Mouse (Mus musculus): Measurements from ENCODE around the gene Glb1l. TPM values are rescaled to one million over a fixed set of nuclear protein-coding genes. Genes with fewer than 3 reads are reported as not detected.

The Glb1l gene
- total and polyA plus RNA-seq, 3 experiments, result 0.83 to 19.2 (median 11.0) TPM

GRCm38 (mm10) chr1:75225473-75225872 is 14.9 kb upstream of the Glb1l start:
- ATAC-seq (ENCODE audit: extremely low read depth, insufficient number of reproducible peaks, low FRiP score, poor library complexity, severe bottlenecking) (no peak), DNase-seq (ENCODE audit: low spot score) (no peak)
- no peaks in the 10 kb centered on the region for H3K9me3 ChIP-seq (replicated peaks)
- H3K36me3 ChIP-seq (replicated peaks), result no peaks in the 10 kb centered on the region
- H3K4me3 ChIP-seq (ENCODE audit: low read depth, low read length), result no peak overlapping the region
- TF ChIP-seq TAL1 (conservative IDR thresholded peaks at IDR 0.05; ENCODE audit: low read depth, low read length) (no peak), CTCF (IDR thresholded peaks at IDR 0.05; ENCODE audit: low read depth, low read length) (no peak), GATA2 (IDR thresholded peaks at IDR 0.05; ENCODE audit: borderline replicate concordance, low read depth, low read length) (no peak), POLR2AphosphoS5 (IDR thresholded peaks at IDR 0.05; ENCODE audit: insufficient replicate concordance, low read depth, low read length) (no peak), GATA1 (IDR thresholded peaks at IDR 0.05; ENCODE audit: borderline replicate concordance, low read length) (no peak)
- peaks cover 21% of the 10 kb centered on the region for H3K27me3 ChIP-seq (ENCODE audit: insufficient read depth, low read length)
- peaks cover 58% of the 10 kb centered on the region for H3K4me1 ChIP-seq (ENCODE audit: insufficient read depth, low read depth, low read length)

GRCm38 (mm10) chr1:75223532-75223931 is 12.9 kb upstream of the Glb1l start:
- H3K9me3 ChIP-seq (replicated peaks), result no peaks in the 10 kb centered on the region
- DNase-seq (ENCODE audit: low spot score) (no peak), ATAC-seq (ENCODE audit: extremely low read depth, insufficient number of reproducible peaks, low FRiP score, poor library complexity, severe bottlenecking) (no peak)
- H3K4me1 ChIP-seq (ENCODE audit: insufficient read depth, low read depth, low read length), result peaks cover 56% of the 10 kb centered on the region
- no peaks in the 10 kb centered on the region for H3K36me3 ChIP-seq (replicated peaks)
- TF ChIP-seq GATA1 (IDR thresholded peaks at IDR 0.05; ENCODE audit: borderline replicate concordance, low read length) (no peak), TAL1 (conservative IDR thresholded peaks at IDR 0.05; ENCODE audit: low read depth, low read length) (no peak), POLR2AphosphoS5 (IDR thresholded peaks at IDR 0.05; ENCODE audit: insufficient replicate concordance, low read depth, low read length) (no peak), GATA2 (IDR thresholded peaks at IDR 0.05; ENCODE audit: borderline replicate concordance, low read depth, low read length) (no peak), CTCF (IDR thresholded peaks at IDR 0.05; ENCODE audit: low read depth, low read length) (no peak)
- no peak overlapping the region for H3K4me3 ChIP-seq (ENCODE audit: low read depth, low read length)
- H3K27me3 ChIP-seq (ENCODE audit: insufficient read depth, low read length), result peaks cover 18% of the 10 kb centered on the region

- Histone ChIP-seq H3K36me3 (replicated peaks) (peaks cover 1% of the 10 kb centered on the region), H3K4me3 (ENCODE audit: low read depth, low read length) (no peak overlapping the region), H3K9me3 (replicated peaks) (no peaks in the 10 kb centered on the region), H3K4me1 (ENCODE audit: insufficient read depth, low read depth, low read length) (peaks cover 61% of the 10 kb centered on the region), H3K27me3 (ENCODE audit: insufficient read depth, low read length) (peaks cover 18% of the 10 kb centered on the region)
- ATAC-seq (ENCODE audit: extremely low read depth, insufficient number of reproducible peaks, low FRiP score, poor library complexity, severe bottlenecking) (no peak), DNase-seq (ENCODE audit: low spot score) (no peak)
- TF ChIP-seq GATA2 (IDR thresholded peaks at IDR 0.05; ENCODE audit: borderline replicate concordance, low read depth, low read length), result no peak
- no peak for TF ChIP-seq POLR2AphosphoS5 (IDR thresholded peaks at IDR 0.05; ENCODE audit: insufficient replicate concordance, low read depth, low read length)
- TF ChIP-seq TAL1 (conservative IDR thresholded peaks at IDR 0.05; ENCODE audit: low read depth, low read length), result no peak
- TF ChIP-seq GATA1 (IDR thresholded peaks at IDR 0.05; ENCODE audit: borderline replicate concordance, low read length), result no peak
- TF ChIP-seq CTCF (IDR thresholded peaks at IDR 0.05; ENCODE audit: low read depth, low read length), result no peak
These were observed 12.3 kb upstream of the Glb1l start for GRCm38 (mm10) chr1:75222926-75223325.

- H3K27me3 ChIP-seq (ENCODE audit: insufficient read depth, low read length), result peaks cover 9% of the 10 kb centered on the region; the same call in 1 of the 2 replicates
- no peak for DNase-seq (ENCODE audit: low spot score)
- H3K4me3 ChIP-seq (ENCODE audit: low read depth, low read length), result no peak overlapping the region
- TF ChIP-seq GATA1 (IDR thresholded peaks at IDR 0.05; ENCODE audit: borderline replicate concordance, low read length), result no peak
- no peak for TF ChIP-seq POLR2AphosphoS5 (IDR thresholded peaks at IDR 0.05; ENCODE audit: insufficient replicate concordance, low read depth, low read length)
- no peak for TF ChIP-seq GATA2 (IDR thresholded peaks at IDR 0.05; ENCODE audit: borderline replicate concordance, low read depth, low read length)
- no peak for TF ChIP-seq CTCF (IDR thresholded peaks at IDR 0.05; ENCODE audit: low read depth, low read length)
- TF ChIP-seq TAL1 (conservative IDR thresholded peaks at IDR 0.05; ENCODE audit: low read depth, low read length), result no peak
- H3K36me3 ChIP-seq (replicated peaks), result peaks cover 15% of the 10 kb centered on the region
- no peak for ATAC-seq (ENCODE audit: extremely low read depth, insufficient number of reproducible peaks, low FRiP score, poor library complexity, severe bottlenecking)
- H3K9me3 ChIP-seq (replicated peaks), result no peaks in the 10 kb centered on the region
- peaks cover 69% of the 10 kb centered on the region for H3K4me1 ChIP-seq (ENCODE audit: insufficient read depth, low read depth, low read length)
These were observed 10.9 kb upstream of the Glb1l start for GRCm38 (mm10) chr1:75221538-75221937.

- DNase-seq (ENCODE audit: low spot score) (no peak), ATAC-seq (ENCODE audit: extremely low read depth, insufficient number of reproducible peaks, low FRiP score, poor library complexity, severe bottlenecking) (no peak)
- Histone ChIP-seq H3K4me3 (ENCODE audit: low read depth, low read length) (peak within 1 kb of the TSS; percentile 76), H3K4me1 (ENCODE audit: insufficient read depth, low read depth, low read length) (peaks cover 72% of the 10 kb centered on the region), H3K9me3 (replicated peaks) (no peaks in the 10 kb centered on the region), H3K36me3 (replicated peaks) (peaks cover 35% of the 10 kb centered on the region), H3K27me3 (ENCODE audit: insufficient read depth, low read length) (peaks cover 6% of the 10 kb centered on the region; the same call in 1 of the 2 replicates)
- TF ChIP-seq GATA2 (IDR thresholded peaks at IDR 0.05; ENCODE audit: borderline replicate concordance, low read depth, low read length) (no peak), POLR2AphosphoS5 (IDR thresholded peaks at IDR 0.05; ENCODE audit: insufficient replicate concordance, low read depth, low read length) (no peak), CTCF (IDR thresholded peaks at IDR 0.05; ENCODE audit: low read depth, low read length) (no peak)
These were observed 8.9 kb upstream of the Glb1l start, which contains the start of gene Tuba4a for GRCm38 (mm10) chr1:75219531-75219930. Tuba4a (minus strand) TSS chr1:75219865.

GRCm38 (mm10) chr1:75219078-75219477 is 8.5 kb upstream of the Glb1l start:
- TF ChIP-seq POLR2AphosphoS5 (IDR thresholded peaks at IDR 0.05; ENCODE audit: insufficient replicate concordance, low read depth, low read length) (peak; percentile 97), TAL1 (conservative IDR thresholded peaks at IDR 0.05; ENCODE audit: low read depth, low read length) (no peak), GATA2 (IDR thresholded peaks at IDR 0.05; ENCODE audit: borderline replicate concordance, low read depth, low read length) (no peak), CTCF (IDR thresholded peaks at IDR 0.05; ENCODE audit: low read depth, low read length) (no peak), GATA1 (IDR thresholded peaks at IDR 0.05; ENCODE audit: borderline replicate concordance, low read length) (no peak)
- peaks cover 72% of the 10 kb centered on the region for H3K4me1 ChIP-seq (ENCODE audit: insufficient read depth, low read depth, low read length)
- peak; percentile 98 for DNase-seq (ENCODE audit: low spot score)

More at GRCm38 (mm10) chr1:75219078-75219477, 8.5 kb upstream of the Glb1l start:
- H3K27me3 ChIP-seq (ENCODE audit: insufficient read depth, low read length), result peaks cover 6% of the 10 kb centered on the region; the same call in 1 of the 2 replicates
- H3K9me3 ChIP-seq (replicated peaks), result no peaks in the 10 kb centered on the region
- H3K4me3 ChIP-seq (ENCODE audit: low read depth, low read length), result peak overlapping the region; percentile 76
- ATAC-seq (ENCODE audit: extremely low read depth, insufficient number of reproducible peaks, low FRiP score, poor library complexity, severe bottlenecking), result peak; percentile 72
- H3K36me3 ChIP-seq (replicated peaks), result peaks cover 40% of the 10 kb centered on the region

Measured in G1E (cell line).